Mouse (Mus musculus): ENCODE data around the gene Ect2.

The Ect2 gene

GRCm38 (mm10) chr3:27153701-27154209 is at the start of gene Ect2:
Ect2 (minus strand) TSS chr3:27153878.
- peak; percentile 97 to 99 for DNase-seq (ENCODE audit: low spot score in 2 of 2)

GRCm38 (mm10) chr3:27201728-27202411 is 48.2 kb upstream of the Ect2 start:
- no peak for DNase-seq (ENCODE audit: low spot score in 2 of 2)

GRCm38 (mm10) chr3:27199120-27199519 is 45.4 kb upstream of the Ect2 start:
- DNase-seq (ENCODE audit: low spot score in 2 of 2) = no peak

GRCm38 (mm10) chr3:27197816-27198215 is 44.1 kb upstream of the Ect2 start:
- DNase-seq (ENCODE audit: low spot score in 2 of 2) = no peak

- no peak for DNase-seq (ENCODE audit: low spot score in 2 of 2)
These were observed 42.9 kb upstream of the Ect2 start for GRCm38 (mm10) chr3:27196529-27196928.

- no peak for DNase-seq (ENCODE audit: low spot score in 2 of 2)
These were observed 42.0 kb upstream of the Ect2 start for GRCm38 (mm10) chr3:27195573-27196227.

GRCm38 (mm10) chr3:27195153-27195552 is 41.5 kb upstream of the Ect2 start:
- DNase-seq (ENCODE audit: low spot score in 2 of 2) = no peak

GRCm38 (mm10) chr3:27193844-27194317 is 40.2 kb upstream of the Ect2 start:
- DNase-seq (ENCODE audit: low spot score in 2 of 2) = no peak

GRCm38 (mm10) chr3:27191856-27192255 is 38.2 kb upstream of the Ect2 start:
- DNase-seq (ENCODE audit: low spot score in 2 of 2) = no peak

GRCm38 (mm10) chr3:27190865-27191264 is 37.2 kb upstream of the Ect2 start:
- DNase-seq (ENCODE audit: low spot score in 2 of 2) = no peak

GRCm38 (mm10) chr3:27189320-27190261 is 35.9 kb upstream of the Ect2 start:
- DNase-seq (ENCODE audit: low spot score in 2 of 2) = peak in 1 of 2 experiments; percentile 54

- DNase-seq (ENCODE audit: low spot score in 2 of 2) = no peak
These were observed 34.7 kb upstream of the Ect2 start for GRCm38 (mm10) chr3:27188386-27188785.

- DNase-seq (ENCODE audit: low spot score in 2 of 2) = no peak
These were observed 30.0 kb upstream of the Ect2 start for GRCm38 (mm10) chr3:27183601-27184175.

- peak; percentile 90 to 92 for DNase-seq (ENCODE audit: low spot score in 2 of 2)
These were observed 29.3 kb upstream of the Ect2 start, which contains the start of gene Nceh1 for GRCm38 (mm10) chr3:27182733-27183600. Nceh1 (plus strand) TSS chr3:27182965.

- no peak for DNase-seq (ENCODE audit: low spot score in 2 of 2)
These were observed 26.0 kb upstream of the Ect2 start for GRCm38 (mm10) chr3:27179711-27180110.

- no peak for DNase-seq (ENCODE audit: low spot score in 2 of 2)
These were observed 16.6 kb upstream of the Ect2 start for GRCm38 (mm10) chr3:27170257-27170656.

- DNase-seq (ENCODE audit: low spot score in 2 of 2) = no peak
These were observed 11.9 kb upstream of the Ect2 start for GRCm38 (mm10) chr3:27165481-27166065.

- no peak for DNase-seq (ENCODE audit: low spot score in 2 of 2)
These were observed 8.7 kb upstream of the Ect2 start for GRCm38 (mm10) chr3:27162410-27162804.

GRCm38 (mm10) chr3:27161645-27162409 is 8.1 kb upstream of the Ect2 start:
- DNase-seq (ENCODE audit: low spot score in 2 of 2) = no peak

Data from urinary bladder, postnatal 36 days (tissue).